Mouse (Mus musculus): ENCODE data around the gene Gm11627. TPM values are rescaled to one million over a fixed set of nuclear protein-coding genes. Genes with fewer than 3 reads are reported as not detected.

Gm11627 gene
- 1.1 and 1.8 TPM in 2 replicates for polyA plus RNA-seq (2012; rRNA removed)

DNA sequence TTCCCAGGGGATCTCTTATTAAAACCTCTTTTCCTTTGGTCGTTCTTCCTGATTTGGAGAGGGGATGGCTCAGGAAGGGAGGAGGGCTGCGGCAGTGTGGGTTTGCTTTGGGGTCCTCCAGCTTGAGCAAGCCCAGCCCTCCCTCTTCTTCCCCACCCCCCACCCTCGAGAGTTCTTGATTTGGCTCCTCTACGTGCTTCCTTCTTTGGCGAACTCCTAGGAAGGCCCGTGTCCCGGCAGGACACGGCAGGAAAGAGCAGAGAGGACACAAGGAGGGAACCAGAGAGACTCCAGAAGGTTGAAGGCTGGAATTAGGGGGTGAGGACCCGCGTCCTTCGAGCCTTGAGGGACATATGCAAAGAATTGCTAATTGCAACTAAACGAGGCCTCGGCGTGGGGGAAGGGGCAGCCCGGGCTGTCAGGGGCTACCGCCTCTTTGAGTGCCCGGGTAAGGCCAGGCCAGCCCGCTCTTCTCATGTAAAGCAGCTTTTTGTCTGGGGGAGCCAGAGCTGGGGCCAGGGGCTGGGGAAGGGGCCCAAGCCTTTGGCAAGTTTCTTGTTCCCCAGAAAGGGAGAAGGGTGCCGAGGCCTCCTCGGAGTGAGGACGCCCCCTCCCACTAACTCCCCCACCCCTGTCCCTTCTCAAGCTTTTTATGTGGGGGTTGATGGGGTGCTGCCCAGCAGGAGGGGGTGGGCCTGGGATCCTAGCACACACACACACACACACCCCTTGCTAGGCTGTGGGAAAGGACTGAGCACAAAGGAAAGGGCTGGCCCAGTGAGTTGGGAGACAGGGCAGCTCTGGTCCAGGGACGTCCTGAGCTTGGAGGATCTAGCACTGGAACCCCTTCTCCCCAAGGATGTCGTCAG lies at the start of gene Gm11627:
Gene Gm11627, minus strand, starts transcription at position 297 of the 869 bp plus-strand sequence.

DNA sequence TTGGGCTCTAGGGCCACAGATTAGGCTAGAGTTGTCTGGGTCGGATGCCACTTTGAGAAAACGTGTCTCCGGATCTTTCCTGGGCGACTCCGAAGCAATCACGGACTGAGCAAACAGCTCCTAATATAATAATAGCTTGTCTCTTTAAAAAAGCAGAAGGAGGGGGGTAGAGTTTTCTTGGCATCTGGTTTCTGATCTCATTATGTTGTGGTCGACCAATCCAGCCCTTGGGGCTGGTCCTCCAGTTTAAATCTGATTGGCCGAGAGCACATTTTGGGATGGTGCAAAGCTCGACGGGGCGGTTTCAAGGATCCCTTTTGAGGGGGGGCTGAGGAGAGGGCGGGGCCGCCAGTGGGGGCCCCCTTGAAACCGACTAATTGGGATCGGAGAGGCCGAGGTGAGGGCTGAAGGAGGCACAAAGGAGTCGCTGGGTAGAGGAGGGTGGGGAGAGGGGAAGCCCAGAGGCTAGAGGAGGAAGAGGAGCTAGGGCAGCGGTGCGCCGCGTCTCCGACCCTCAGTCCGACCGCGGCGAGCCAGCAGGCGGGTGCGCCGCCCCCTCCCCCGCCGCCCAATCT lies 24.8 kb upstream of the Gm11627 start, which contains the start of gene Fzd2:
Gene Fzd2, plus strand, starts transcription at position 387 of the 575 bp plus-strand sequence.

DNA sequence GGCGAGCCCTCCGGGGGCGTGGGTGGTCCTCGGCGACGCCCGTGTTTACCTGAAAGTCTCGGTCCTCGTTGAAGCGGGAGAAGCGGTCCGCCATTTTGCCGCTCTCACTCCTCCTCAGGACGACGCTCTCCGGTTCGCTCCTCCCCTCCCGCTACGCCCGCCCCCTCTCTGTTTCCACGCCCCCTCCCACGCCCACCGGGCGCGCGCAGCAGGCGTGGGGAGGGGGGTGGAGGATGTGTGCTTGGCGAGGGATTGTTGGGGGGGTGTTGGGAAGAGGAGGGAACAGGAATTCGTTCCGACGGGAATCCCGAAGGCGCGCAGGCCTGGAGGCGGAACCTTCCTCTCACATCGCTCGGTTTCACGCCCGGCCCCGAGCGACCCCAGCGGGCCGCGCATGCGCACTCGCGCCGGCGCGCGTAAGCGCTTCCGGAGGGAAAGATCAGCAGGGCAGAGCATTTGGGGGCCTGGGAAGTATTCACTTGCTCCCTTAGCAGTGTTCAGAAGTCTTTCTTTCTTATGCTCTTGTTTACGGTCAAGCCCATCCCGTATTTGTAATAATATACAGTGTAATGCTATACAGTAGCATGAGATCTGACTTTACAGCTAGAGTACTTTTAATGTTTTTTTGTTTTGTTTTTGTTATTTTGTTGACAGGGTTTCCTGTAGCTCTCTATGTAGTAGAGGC lies 23.1 kb downstream of the Gm11627 start, which contains the start of gene Gpatch8:
Gene Gpatch8, minus strand, starts transcription at position 362 of the 685 bp plus-strand sequence.

Other genes starting within 250 kb of the Gm11627 start
- gene Slc4a1, start 213.3 kb downstream of the Gm11627 start, polyA plus RNA-seq (2012; rRNA removed) = 0.03 TPM in 1 of 2 replicates, not detected in the other
- 4.0 and 6.2 TPM in 2 replicates for gene Rundc3a, start 186.1 kb downstream of the Gm11627 start, polyA plus RNA-seq (2012; rRNA removed)
- 308 and 460 TPM in 2 replicates for gene Slc25a39, start 171.5 kb downstream of the Gm11627 start, polyA plus RNA-seq (2012; rRNA removed)
- 97.0 and 100.0 TPM in 2 replicates for gene Grn, start 149.1 kb downstream of the Gm11627 start, polyA plus RNA-seq (2012; rRNA removed)
- 8.8 and 13.8 TPM in 2 replicates for gene Fam171a2, start 131.8 kb downstream of the Gm11627 start, polyA plus RNA-seq (2012; rRNA removed)
- 3.3 and 5.0 TPM in 2 replicates for gene Itga2b, start 109.3 kb downstream of the Gm11627 start, polyA plus RNA-seq (2012; rRNA removed)
- gene Gpatch8, start 23.1 kb downstream of the Gm11627 start, polyA plus RNA-seq (2012; rRNA removed) = 4.9 and 6.5 TPM in 2 replicates
- 17.6 and 24.3 TPM in 2 replicates for gene Fzd2, start 24.9 kb upstream of the Gm11627 start, polyA plus RNA-seq (2012; rRNA removed)
- gene Meioc, start 84.3 kb upstream of the Gm11627 start, polyA plus RNA-seq (2012; rRNA removed) = not detected in 2 replicates
- 1.0 and 1.1 TPM in 2 replicates for gene Ccdc43, start 118.3 kb upstream of the Gm11627 start, polyA plus RNA-seq (2012; rRNA removed)
- 3.3 and 6.8 TPM in 2 replicates for gene Adam11, start 182.0 kb upstream of the Gm11627 start, polyA plus RNA-seq (2012; rRNA removed)
- 1.1 and 1.4 TPM in 2 replicates for gene Gjc1, start 240.2 kb upstream of the Gm11627 start, polyA plus RNA-seq (2012; rRNA removed)